ENCODE assay signal across 8 mouse cellular contexts in genomic region chr3:94442951-94443596, GRCm38 (mm10). TPM values are rescaled to one million over a fixed set of nuclear protein-coding genes. Genes with fewer than 3 reads are reported as not detected.
DNase-seq lines count a peak whose midpoint lies in the region; ATAC-seq and TF ChIP-seq lines count a peak whose summit lies in the region.

Gene Mrpl9 (plus strand): TSS chr3:94443318.

- H3K27ac ChIP-seq in ES-E14 (ENCODE audit: insufficient read depth, low read depth, low read length, poor library complexity, severe bottlenecking): peak within 1 kb of the TSS; percentile 61; the same call in 1 of the 2 replicates
- H3K27ac ChIP-seq in forebrain, embryonic 16.5 days (ENCODE audit: low read length): peak within 1 kb of the TSS; percentile 37
- H3K27ac ChIP-seq in layer of hippocampus, adult 2 months: peak within 1 kb of the TSS; percentile 92
- H3K27ac ChIP-seq in lung, embryonic 14.5 days (ENCODE audit: low read depth): peak within 1 kb of the TSS; percentile 36; the same call in 1 of the 2 replicates
- peak within 1 kb of the TSS; percentile 55; the same call in 1 of the 2 replicates for H3K27ac ChIP-seq in olfactory bulb, adult 2 months (ENCODE audit: insufficient read depth, low read depth, low read length)
- H3K27ac ChIP-seq in thymus, adult 2 months (ENCODE audit: control insufficient read depth, insufficient read depth, low read length): no peak within 1 kb of the TSS

- peak within 1 kb of the TSS; percentile 95 for H3K4me2 ChIP-seq in forebrain, embryonic 16.5 days (ENCODE audit: low read length)
- peak within 1 kb of the TSS; percentile 66 for H3K4me2 ChIP-seq in lung, embryonic 14.5 days

- peak; percentile 94 for TF ChIP-seq POLR2A in olfactory bulb, adult 2 months (IDR thresholded peaks at IDR 0.05; ENCODE audit: insufficient read depth, low read depth, low read length)
- peak; percentile 88 for TF ChIP-seq POLR2A in thymus, adult 2 months (IDR thresholded peaks at IDR 0.05; ENCODE audit: control insufficient read depth, extremely low read depth, insufficient read depth, low read length, poor library complexity)

- peak; percentile 98 for ATAC-seq in forebrain, embryonic 16.5 days
- peak; percentile 99 for ATAC-seq in lung, embryonic 14.5 days (ENCODE audit: insufficient read depth)

- no peaks in the 10 kb centered on the region for H3K9me3 ChIP-seq in ES-E14 (ENCODE audit: control insufficient read depth, insufficient read depth, low read depth, low read length)
- H3K9me3 ChIP-seq in forebrain, embryonic 16.5 days (ENCODE audit: control insufficient read depth, low read length): no peaks in the 10 kb centered on the region
- H3K9me3 ChIP-seq in lung, embryonic 14.5 days (ENCODE audit: low read depth, low read length): no peaks in the 10 kb centered on the region

- peak; percentile 77 for DNase-seq in ES-E14 (ENCODE audit: low read depth, low spot score)
- peak; percentile 94 for DNase-seq in cerebellum, adult 11-12 months
- DNase-seq in heart, postnatal 36 days: peak; percentile 96 to 97
- peak; percentile 91 to 97 for DNase-seq in layer of hippocampus, adult 2 months (ENCODE audit: low spot score in 2 of 2)
- DNase-seq in lung, embryonic 14.5 days: peak; percentile 98
- DNase-seq in thymus, adult 2 months: peak; percentile 98

- intact Hi-C loops in heart, postnatal 36 days (cut with DNase I): loop anchor here (5.0 kb wide), 1 partner anchor 76 kb away; no protein-coding TSS in a partner anchor

- no peak for TF ChIP-seq CTCF in layer of hippocampus, adult 2 months (conservative IDR thresholded peaks at IDR 0.05)
- TF ChIP-seq CTCF in lung, embryonic 14.5 days (IDR thresholded peaks at IDR 0.05; ENCODE audit: low read depth): no peak
- no peak for TF ChIP-seq CTCF in olfactory bulb, adult 2 months (IDR thresholded peaks at IDR 0.05; ENCODE audit: insufficient read depth, low read depth, low read length)
- TF ChIP-seq CTCF in thymus, adult 2 months (IDR thresholded peaks at IDR 0.05; ENCODE audit: borderline replicate concordance, control insufficient read depth, extremely low read depth, insufficient read depth, low read length, poor library complexity): peak; percentile 57; the same call in 1 of the 2 replicates

- H3K4me3 ChIP-seq in ES-E14 (ENCODE audit: insufficient read depth in 1 of 2, low read depth in 1 of 2, low read length in 2 of 2, poor library complexity in 1 of 2, severe bottlenecking in 1 of 2): peak within 1 kb of the TSS; percentile 96 to 100
- H3K4me3 ChIP-seq in forebrain, embryonic 16.5 days (replicated peaks; ENCODE audit: low read length): peak within 1 kb of the TSS; percentile 94
- peak within 1 kb of the TSS; percentile 87 for H3K4me3 ChIP-seq in layer of hippocampus, adult 2 months
- peak within 1 kb of the TSS; percentile 94 for H3K4me3 ChIP-seq in lung, embryonic 14.5 days (ENCODE audit: low read depth, low read length)
- peak within 1 kb of the TSS; percentile 91 for H3K4me3 ChIP-seq in olfactory bulb, adult 2 months (ENCODE audit: insufficient read depth, low read depth, low read length)
- peak within 1 kb of the TSS; percentile 60 for H3K4me3 ChIP-seq in thymus, adult 2 months (ENCODE audit: control insufficient read depth, insufficient read depth, low read length)

- H3K27me3 ChIP-seq in forebrain, embryonic 16.5 days (replicated peaks; ENCODE audit: control insufficient read depth, insufficient read depth, low read length): no peaks in the 10 kb centered on the region; the same call in 1 of the 2 replicates
- H3K27me3 ChIP-seq in lung, embryonic 14.5 days (ENCODE audit: insufficient read depth, low read length): no peaks in the 10 kb centered on the region
- no peaks in the 10 kb centered on the region for H3K27me3 ChIP-seq in thymus, adult 2 months (ENCODE audit: control insufficient read depth, insufficient read depth, low read length)

- WGBS in forebrain, embryonic 16.5 days: under 1% methylated on average over 38 of the region's 39 CpGs
- WGBS in lung, embryonic 14.5 days: under 1% methylated on average over 36 of the region's 39 CpGs
- under 1% methylated on average over 39 of the region's 39 CpGs for WGBS in olfactory bulb, adult 2 months
- 2% methylated on average over 39 of the region's 39 CpGs for WGBS in thymus, adult 2 months

- peak within 1 kb of the TSS; percentile 99 for H3K9ac ChIP-seq in ES-E14 (ENCODE audit: insufficient read depth, low read depth, low read length, poor library complexity, severe bottlenecking)
- H3K9ac ChIP-seq in forebrain, embryonic 16.5 days (replicated peaks; ENCODE audit: low read depth, low read length): peak within 1 kb of the TSS; percentile 95
- peak within 1 kb of the TSS; percentile 94 for H3K9ac ChIP-seq in lung, embryonic 14.5 days

- in situ Hi-C loops in ES-E14 (cut with MboI; ENCODE audit: low sequenced_read_pairs in 2 of 2, unreplicated experiment in 2 of 2): no loop called here

- peaks cover 20% of the 10 kb centered on the region for H3K36me3 ChIP-seq in ES-E14 (ENCODE audit: control insufficient read depth, insufficient read depth, low read length, poor library complexity, severe bottlenecking)
- peaks cover 24% of the 10 kb centered on the region for H3K36me3 ChIP-seq in forebrain, embryonic 16.5 days (ENCODE audit: control insufficient read depth, insufficient read depth)
- peaks cover 34% of the 10 kb centered on the region for H3K36me3 ChIP-seq in lung, embryonic 14.5 days (ENCODE audit: insufficient read depth)
- H3K36me3 ChIP-seq in thymus, adult 2 months (ENCODE audit: control insufficient read depth, insufficient read depth, low read length): peaks cover 35% of the 10 kb centered on the region

- 0 out of 4 replicates have a peak, but pooled peaks cover 0 to 4% of the 10 kb centered on the region in 2 experiments for H3K4me1 ChIP-seq in ES-E14 (ENCODE audit: control insufficient read depth in 2 of 2, insufficient read depth in 2 of 2, low read length in 2 of 2, poor library complexity in 1 of 2)
- peaks cover 5% of the 10 kb centered on the region for H3K4me1 ChIP-seq in forebrain, embryonic 16.5 days (replicated peaks; ENCODE audit: control insufficient read depth, insufficient read depth, low read length)
- no peaks in the 10 kb centered on the region for H3K4me1 ChIP-seq in lung, embryonic 14.5 days (ENCODE audit: insufficient read depth)
- H3K4me1 ChIP-seq in olfactory bulb, adult 2 months (ENCODE audit: control insufficient read depth, insufficient read depth, low read length): no peaks in the 10 kb centered on the region
- H3K4me1 ChIP-seq in thymus, adult 2 months (replicated peaks; ENCODE audit: control insufficient read depth, insufficient read depth, low read length): peaks cover 5% of the 10 kb centered on the region

TF ChIP-seq in ES-E14, 5 proteins besides CTCF, POLR2A, EP300 and RAD21:
- 0 out of 2 replicates have a peak, but pooled peaks have one; percentile 9 for TF ChIP-seq ZC3H11A (IDR thresholded peaks at IDR 0.05; ENCODE audit: borderline replicate concordance, low read depth, low read length)
- no peak for TF ChIP-seq CHD2 (IDR thresholded peaks at IDR 0.05; ENCODE audit: low read depth, low read length)
- no peak for TF ChIP-seq MAFK (IDR thresholded peaks at IDR 0.05; ENCODE audit: insufficient read depth, low read depth, low read length)
- peak; percentile 98 for TF ChIP-seq ZNF384 (IDR thresholded peaks at IDR 0.05; ENCODE audit: low read depth, low read length)
- peak; percentile 71; the same call in 1 of the 2 replicates for TF ChIP-seq HCFC1 (IDR thresholded peaks at IDR 0.05; ENCODE audit: borderline replicate concordance, insufficient read depth, low read length)

RNA-seq across cellular contexts. Expression of gene Mrpl9, which starts in this region (rescaled TPM):
- total RNA-seq in ES-E14 (2012; rRNA removed): 39.0 and 53.0 TPM in 2 replicates
- 58.8 and 62.1 TPM in 2 replicates for polyA plus RNA-seq in forebrain, embryonic 16.5 days (2015; fragmentation: Nextera tagmentation; extraction: Ambion mirVana)
- 10 to 100 TPM; 68.6 to 74.2 TPM for total RNA-seq in heart, postnatal 36 days (2021)
- total RNA-seq in layer of hippocampus, adult 2 months (2021): 10 to 100 TPM; 41.3 to 44.4 TPM
- 64.6 and 66.0 TPM in 2 replicates for polyA plus RNA-seq in lung, embryonic 14.5 days (2014; fragmentation: Nextera tagmentation; extraction: Ambion mirVana)
- not detected in 2 replicates for polyA plus RNA-seq in olfactory bulb, adult 2 months (2012; ENCODE audit: insufficient read depth, insufficient read length, low replicate concordance, missing spikeins)
- 46.4 and 47.5 TPM in 2 replicates for polyA plus RNA-seq in thymus, adult 2 months (2012; rRNA removed)
